Mouse (Mus musculus): ENCODE results near the gene Slc7a11.

DNA sequence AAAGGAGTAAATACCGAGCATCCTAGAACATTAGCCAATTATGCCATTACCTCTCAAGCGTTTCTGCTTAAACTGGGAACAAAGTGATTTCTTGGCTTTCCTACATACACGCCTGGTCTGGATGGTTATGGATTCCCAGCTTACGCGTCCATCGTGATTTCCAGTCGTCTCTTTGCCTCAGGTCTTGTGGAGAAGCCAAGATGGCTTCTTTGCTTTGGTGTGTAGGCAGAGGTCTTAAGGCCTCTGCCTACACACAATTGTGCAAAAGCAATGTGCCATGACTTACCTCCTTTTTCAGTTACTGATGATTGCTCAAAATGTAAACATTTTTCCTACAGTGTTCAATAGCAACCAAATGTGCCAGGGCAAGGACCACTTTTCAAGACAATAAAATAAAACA, 119.5 kb downstream of the Slc7a11 start:
- TF ChIP-seq CTCF (IDR thresholded peaks at IDR 0.05; ENCODE audit: low read depth, low read length) (no peak), GATA1 (IDR thresholded peaks at IDR 0.05; ENCODE audit: borderline replicate concordance, low read length) (no peak), TAL1 (conservative IDR thresholded peaks at IDR 0.05; ENCODE audit: low read depth, low read length) (no peak), POLR2AphosphoS5 (IDR thresholded peaks at IDR 0.05; ENCODE audit: insufficient replicate concordance, low read depth, low read length) (no peak), GATA2 (IDR thresholded peaks at IDR 0.05; ENCODE audit: borderline replicate concordance, low read depth, low read length) (no peak)
